Mouse (Mus musculus): ENCODE data around the gene Ptger1.

- TF ChIP-seq GATA1 (IDR thresholded peaks at IDR 0.05; ENCODE audit: borderline replicate concordance, low read length) (no peak), POLR2AphosphoS5 (IDR thresholded peaks at IDR 0.05; ENCODE audit: insufficient replicate concordance, low read depth, low read length) (no peak)
Observed at GRCm38 (mm10) chr8:83684517-83684916, 18.0 kb downstream of the Ptger1 start.
